Mouse (Mus musculus): ENCODE data around the gene Bpi. TPM values are rescaled to one million over a fixed set of nuclear protein-coding genes. Genes with fewer than 3 reads are reported as not detected.

Gene Bpi
- polyA plus RNA-seq (2015; fragmentation: Nextera tagmentation; extraction: Ambion mirVana): not detected in 2 replicates

DNA sequence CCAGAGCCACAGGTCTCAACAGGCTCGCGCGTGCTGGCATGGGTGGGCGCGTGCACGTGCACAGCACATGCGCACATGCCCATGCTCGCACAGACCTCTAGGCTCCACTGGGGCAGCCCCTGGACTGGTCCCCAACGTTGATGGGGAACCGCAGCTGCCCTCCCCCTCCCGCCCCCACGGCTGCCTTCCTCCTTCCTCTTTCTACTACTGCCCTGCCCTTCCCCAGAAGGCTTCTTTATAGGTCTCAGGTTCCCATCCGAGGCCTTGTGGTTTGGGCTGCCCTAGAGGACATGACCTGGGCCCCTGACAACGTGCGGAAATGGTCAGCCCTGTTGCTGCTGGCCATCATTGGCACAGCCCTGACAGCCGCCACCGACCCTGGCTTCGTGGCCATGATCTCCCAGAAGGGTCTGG lies at the start of gene Bpi:
Bpi (plus strand) TSS at position 90 of the 414 bp plus-strand sequence.
- peak; percentile 27; the same call in 1 of the 2 replicates for ATAC-seq (ENCODE audit: borderline replicate concordance, extremely low read depth, low FRiP score, low TSS enrichment)
- Histone ChIP-seq H3K27me3 (no peaks in the 10 kb centered on the region), H3K4me3 (no peak within 1 kb of the TSS), H3K27ac (0 out of 2 replicates have a peak within 1 kb of the TSS, but pooled peaks have one; percentile 24), H3K9ac (no peak within 1 kb of the TSS; the same call in none of the 2 replicates), H3K36me3 (no peaks in the 10 kb centered on the region), H3K4me1 (peaks cover 18% of the 10 kb centered on the region), H3K4me2 (peak within 1 kb of the TSS; percentile 28), H3K9me3 (no peaks in the 10 kb centered on the region)
- 54% methylated on average over 18 of the region's 18 CpGs for WGBS

DNA sequence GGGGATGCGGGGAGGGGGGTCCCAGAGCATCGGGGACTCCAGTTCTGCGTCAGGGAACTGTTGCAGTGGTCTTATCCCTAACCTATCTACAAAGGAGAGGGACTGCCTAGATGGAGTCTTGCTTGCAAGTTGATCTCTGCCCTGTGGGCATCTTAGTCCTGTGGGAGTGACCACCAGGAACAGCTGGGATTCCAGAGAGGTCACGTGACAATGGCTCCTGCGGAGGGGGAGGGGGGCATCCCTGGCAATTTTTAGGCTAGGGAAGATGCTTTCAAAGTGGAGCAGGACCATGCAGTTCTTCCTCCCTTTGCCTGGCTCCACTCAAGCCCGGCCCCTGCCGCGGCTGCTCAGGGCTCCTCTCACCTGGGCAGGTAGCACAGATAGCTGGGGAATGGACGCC lies 48.1 kb upstream of the Bpi start:
- no peak overlapping the region for H3K9ac ChIP-seq
- ATAC-seq (ENCODE audit: borderline replicate concordance, extremely low read depth, low FRiP score, low TSS enrichment): no peak
- H3K4me3 ChIP-seq: no peak overlapping the region
- no peaks in the 10 kb centered on the region for H3K27me3 ChIP-seq
- no peaks in the 10 kb centered on the region for H3K36me3 ChIP-seq
- H3K4me2 ChIP-seq: no peak overlapping the region
- H3K4me1 ChIP-seq: peaks cover 23% of the 10 kb centered on the region
- 59% methylated on average over 9 of the region's 9 CpGs for WGBS
- H3K9me3 ChIP-seq: no peaks in the 10 kb centered on the region
- H3K27ac ChIP-seq: no peak overlapping the region

DNA sequence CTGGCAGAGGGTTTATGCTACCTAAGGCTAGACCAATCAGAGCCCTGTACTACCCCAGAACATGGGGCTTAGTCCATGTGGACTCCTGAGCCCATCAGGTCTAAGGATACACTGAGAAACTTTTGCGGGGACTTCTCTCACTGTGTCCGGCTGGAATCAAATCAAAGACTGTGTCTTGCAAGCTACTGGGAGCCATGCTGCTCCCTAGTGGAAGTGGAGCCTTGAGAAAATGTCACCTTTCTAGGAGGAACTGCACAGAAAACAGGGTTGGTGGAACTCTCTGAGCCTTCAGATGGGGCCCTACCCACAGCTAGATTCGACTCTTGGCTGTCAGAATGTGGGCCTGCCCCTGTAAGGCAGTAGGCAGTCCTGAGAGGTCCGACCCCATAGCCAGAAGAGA lies 47.4 kb upstream of the Bpi start:
- ATAC-seq (ENCODE audit: borderline replicate concordance, extremely low read depth, low FRiP score, low TSS enrichment): no peak
- Histone ChIP-seq H3K36me3 (no peaks in the 10 kb centered on the region), H3K27ac (no peak overlapping the region), H3K4me2 (no peak overlapping the region), H3K9ac (no peak overlapping the region), H3K4me3 (no peak overlapping the region), H3K4me1 (peaks cover 31% of the 10 kb centered on the region), H3K9me3 (no peaks in the 10 kb centered on the region), H3K27me3 (no peaks in the 10 kb centered on the region)
- 43% methylated on average over 4 of the region's 4 CpGs for WGBS

DNA sequence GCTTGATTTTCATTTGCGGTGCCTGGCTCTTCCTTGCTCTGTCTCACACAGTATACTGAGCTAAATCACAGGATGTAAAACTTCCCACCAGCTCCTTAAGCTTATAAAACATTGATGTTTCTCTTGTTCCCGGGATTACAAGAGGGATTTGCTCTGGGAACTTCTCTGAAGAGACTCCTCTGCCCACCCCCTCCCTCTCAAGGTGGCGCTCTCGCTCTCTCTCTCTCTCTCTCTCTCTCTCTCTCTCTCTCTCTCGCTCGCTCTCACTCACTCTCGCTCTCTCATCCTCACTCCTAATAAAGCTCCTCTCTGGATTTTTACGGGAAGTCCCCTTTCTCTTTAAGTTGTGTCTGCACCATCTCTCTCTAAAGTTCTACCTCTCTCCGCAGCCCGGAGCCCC lies 46.9 kb upstream of the Bpi start:
- no peak overlapping the region for H3K4me3 ChIP-seq
- WGBS: 29% methylated on average over 10 of the region's 10 CpGs
- no peaks in the 10 kb centered on the region for H3K36me3 ChIP-seq
- H3K27ac ChIP-seq: no peak overlapping the region
- H3K4me2 ChIP-seq: no peak overlapping the region; the same call in 1 of the 2 replicates
- H3K9me3 ChIP-seq: no peaks in the 10 kb centered on the region
- ATAC-seq (ENCODE audit: borderline replicate concordance, extremely low read depth, low FRiP score, low TSS enrichment): no peak
- H3K9ac ChIP-seq: 0 out of 2 replicates have a peak overlapping the region, but pooled peaks have one; percentile 28
- H3K27me3 ChIP-seq: no peaks in the 10 kb centered on the region
- H3K4me1 ChIP-seq: peaks cover 34% of the 10 kb centered on the region

DNA sequence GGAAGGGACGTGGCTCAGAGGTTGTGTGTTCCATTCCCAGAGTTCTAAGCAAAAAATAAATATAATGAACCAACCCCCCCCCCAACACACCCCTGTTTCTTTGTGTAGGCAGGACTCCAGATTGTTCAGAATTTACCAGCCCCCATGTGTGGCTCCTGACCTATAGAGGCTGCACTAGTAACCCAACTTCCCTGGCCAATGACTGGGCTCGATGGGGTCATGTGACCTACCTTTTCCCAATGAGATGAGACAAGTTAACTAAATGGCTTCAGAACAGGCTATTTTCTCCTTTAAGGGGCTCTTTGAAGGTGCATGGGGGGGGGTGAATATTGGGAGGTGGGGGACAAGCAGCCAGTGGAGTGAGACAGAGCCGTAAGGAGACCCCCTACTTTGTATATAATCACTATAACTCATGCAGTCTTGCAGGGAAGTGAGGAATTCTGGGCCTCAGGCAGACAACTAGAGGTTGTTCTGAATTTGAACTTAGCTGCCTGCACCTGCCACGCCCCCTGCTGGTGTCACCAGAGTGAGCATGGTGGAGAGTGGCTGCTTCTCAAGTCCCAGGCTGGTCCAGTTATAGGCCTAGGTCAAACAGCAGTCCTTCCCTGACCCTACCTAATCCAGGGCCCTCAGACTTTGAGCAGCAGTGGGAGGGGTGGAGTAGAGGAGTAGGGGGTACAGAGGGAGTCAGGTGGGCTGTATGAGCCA lies 46.0 kb upstream of the Bpi start:
- Histone ChIP-seq H3K27me3 (no peaks in the 10 kb centered on the region), H3K36me3 (no peaks in the 10 kb centered on the region), H3K27ac (no peak overlapping the region), H3K4me3 (no peak overlapping the region), H3K4me2 (no peak overlapping the region), H3K4me1 (peaks cover 39% of the 10 kb centered on the region), H3K9ac (peak overlapping the region; percentile 28; the same call in 1 of the 2 replicates), H3K9me3 (no peaks in the 10 kb centered on the region)
- ATAC-seq (ENCODE audit: borderline replicate concordance, extremely low read depth, low FRiP score, low TSS enrichment): no peak
- 66% methylated on average over 4 of the region's 4 CpGs for WGBS

DNA sequence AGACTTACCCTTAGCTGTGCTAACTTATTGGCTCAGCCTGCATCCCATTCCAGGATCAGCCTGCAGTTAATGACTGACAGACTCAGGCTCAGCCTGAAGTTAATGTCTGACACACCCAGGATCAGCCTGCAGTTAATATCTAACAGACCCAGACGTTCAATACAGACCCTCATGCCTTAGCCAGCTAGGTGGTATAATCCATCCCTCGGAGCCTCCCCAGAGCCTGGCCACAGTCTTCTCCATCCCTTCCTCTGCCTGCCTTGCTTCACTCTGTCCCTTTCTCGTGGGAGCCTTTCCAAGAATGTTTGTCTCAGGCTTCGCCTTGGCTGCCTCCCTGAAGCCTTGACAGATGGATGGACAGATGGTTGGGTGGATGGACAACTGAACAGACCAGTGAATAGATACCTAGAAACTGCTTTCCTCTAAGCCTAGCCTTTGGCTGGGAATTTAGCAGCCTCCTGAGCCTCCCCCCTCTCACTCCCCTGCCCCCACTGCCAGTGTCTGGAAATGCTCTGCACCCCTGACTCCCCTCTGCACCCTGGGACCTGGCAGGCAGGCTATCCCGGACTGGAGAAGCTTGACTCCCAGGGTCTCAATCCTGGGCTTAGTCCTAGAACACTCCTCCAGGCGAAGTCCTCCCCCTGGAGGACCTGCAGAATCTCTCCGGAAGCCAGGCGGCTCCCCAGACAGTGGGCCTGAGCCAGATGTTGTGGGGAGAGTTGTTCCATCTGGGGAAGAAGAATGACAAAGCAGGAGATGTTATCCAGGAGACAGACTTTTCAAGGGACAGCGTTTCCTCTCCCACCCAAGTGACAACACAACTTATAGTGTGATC lies 42.4 kb upstream of the Bpi start:
- no peak overlapping the region for H3K4me2 ChIP-seq
- H3K36me3 ChIP-seq: no peaks in the 10 kb centered on the region
- WGBS: 35% methylated on average over 9 of the region's 9 CpGs
- no peak overlapping the region for H3K9ac ChIP-seq
- ATAC-seq (ENCODE audit: borderline replicate concordance, extremely low read depth, low FRiP score, low TSS enrichment): peak; percentile 58; the same call in 1 of the 2 replicates
- H3K27ac ChIP-seq: peak overlapping the region; percentile 18; the same call in 1 of the 2 replicates
- no peak overlapping the region for H3K4me3 ChIP-seq
- no peaks in the 10 kb centered on the region for H3K9me3 ChIP-seq
- H3K4me1 ChIP-seq: peaks cover 26% of the 10 kb centered on the region
- no peaks in the 10 kb centered on the region for H3K27me3 ChIP-seq

DNA sequence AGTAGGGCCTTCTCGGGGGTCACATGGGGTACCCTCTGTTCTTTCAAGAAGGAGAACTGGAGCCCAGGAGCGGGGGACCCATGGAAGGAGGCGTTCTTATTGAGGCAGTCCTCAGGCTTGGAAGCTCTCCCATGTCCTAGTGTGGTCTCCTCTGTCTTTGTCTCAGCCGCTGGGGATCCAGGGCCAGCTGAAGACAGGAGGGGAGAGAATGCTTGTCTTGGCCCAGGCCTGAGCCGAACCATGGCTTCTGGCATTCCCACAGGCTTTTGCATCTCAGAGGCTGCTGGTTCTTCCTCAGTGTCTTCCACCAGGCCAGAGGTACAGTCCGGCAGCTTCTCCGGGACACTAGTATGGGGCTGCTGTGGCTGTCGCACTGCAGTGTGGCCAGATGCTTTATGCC lies 41.4 kb upstream of the Bpi start:
- 83% methylated on average over 7 of the region's 8 CpGs for WGBS
- Histone ChIP-seq H3K36me3 (no peaks in the 10 kb centered on the region), H3K27ac (peak overlapping the region; percentile 29; the same call in 1 of the 2 replicates), H3K4me3 (no peak overlapping the region), H3K9me3 (no peaks in the 10 kb centered on the region), H3K4me2 (no peak overlapping the region), H3K27me3 (no peaks in the 10 kb centered on the region), H3K9ac (no peak overlapping the region), H3K4me1 (peaks cover 21% of the 10 kb centered on the region)
- no peak for ATAC-seq (ENCODE audit: borderline replicate concordance, extremely low read depth, low FRiP score, low TSS enrichment)

DNA sequence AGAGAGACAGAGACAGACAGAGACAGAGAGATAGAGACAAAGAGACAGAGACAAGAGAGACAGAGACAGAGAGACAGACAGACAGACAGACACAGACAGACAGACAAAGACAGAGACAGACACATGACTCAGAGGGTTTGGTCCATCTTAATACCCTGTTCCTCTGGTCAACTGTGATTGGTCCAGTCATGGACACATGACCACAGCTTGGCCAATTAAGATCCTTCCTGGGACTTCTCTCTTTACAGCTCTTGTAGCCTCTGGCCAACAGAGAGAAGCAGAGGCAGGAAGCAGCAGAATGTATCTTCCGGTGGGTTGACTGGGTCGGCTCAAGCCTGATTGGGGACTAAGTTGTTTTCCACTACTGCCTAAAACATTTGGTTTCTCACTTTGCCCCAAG lies 38.3 kb upstream of the Bpi start:
- ATAC-seq (ENCODE audit: borderline replicate concordance, extremely low read depth, low FRiP score, low TSS enrichment): no peak
- Histone ChIP-seq H3K36me3 (no peaks in the 10 kb centered on the region), H3K27ac (no peak overlapping the region), H3K9me3 (no peaks in the 10 kb centered on the region), H3K9ac (no peak overlapping the region), H3K4me2 (no peak overlapping the region), H3K4me1 (peaks cover 29% of the 10 kb centered on the region), H3K27me3 (no peaks in the 10 kb centered on the region), H3K4me3 (no peak overlapping the region)
- WGBS: 81% methylated on average over 2 of the region's 2 CpGs

DNA sequence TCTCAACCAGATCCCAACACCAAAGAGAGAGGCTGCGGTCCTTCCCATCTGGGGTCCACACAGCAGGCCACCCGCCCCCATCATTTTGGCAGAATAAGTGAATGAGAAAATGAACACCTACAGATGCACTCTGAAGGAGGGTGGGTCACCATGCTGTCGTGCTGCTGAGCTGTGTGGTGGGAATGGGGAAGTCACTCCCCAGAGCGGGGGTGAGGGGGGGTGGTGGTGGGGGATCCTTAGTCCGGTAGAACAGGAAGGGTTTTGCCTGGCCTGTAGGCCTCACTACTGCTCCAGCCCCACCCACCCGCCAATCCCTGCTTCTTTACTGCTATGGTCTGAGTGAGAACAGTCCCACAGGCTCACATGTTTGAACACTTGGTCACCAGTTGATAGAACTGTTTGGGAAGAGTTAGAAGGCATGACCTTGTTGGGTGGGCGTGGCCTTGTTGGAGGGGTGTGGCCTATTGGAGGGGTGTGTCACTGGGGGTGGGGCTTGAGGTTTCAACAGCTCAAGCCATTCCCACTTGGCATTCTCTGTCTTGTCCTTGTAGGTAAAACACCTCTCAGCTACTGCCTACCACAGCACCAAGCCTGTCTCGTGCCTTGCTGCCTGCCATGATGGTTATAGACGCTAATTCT lies 36.3 kb upstream of the Bpi start:
- H3K27ac ChIP-seq: no peak overlapping the region
- H3K9ac ChIP-seq: no peak overlapping the region
- H3K4me3 ChIP-seq: no peak overlapping the region
- ATAC-seq (ENCODE audit: borderline replicate concordance, extremely low read depth, low FRiP score, low TSS enrichment): no peak; the same call in 1 of the 2 replicates
- peaks cover 12% of the 10 kb centered on the region for H3K4me1 ChIP-seq
- 84% methylated on average over 9 of the region's 9 CpGs for WGBS
- no peak overlapping the region for H3K4me2 ChIP-seq
- no peaks in the 10 kb centered on the region for H3K36me3 ChIP-seq
- no peaks in the 10 kb centered on the region for H3K27me3 ChIP-seq
- H3K9me3 ChIP-seq: no peaks in the 10 kb centered on the region

DNA sequence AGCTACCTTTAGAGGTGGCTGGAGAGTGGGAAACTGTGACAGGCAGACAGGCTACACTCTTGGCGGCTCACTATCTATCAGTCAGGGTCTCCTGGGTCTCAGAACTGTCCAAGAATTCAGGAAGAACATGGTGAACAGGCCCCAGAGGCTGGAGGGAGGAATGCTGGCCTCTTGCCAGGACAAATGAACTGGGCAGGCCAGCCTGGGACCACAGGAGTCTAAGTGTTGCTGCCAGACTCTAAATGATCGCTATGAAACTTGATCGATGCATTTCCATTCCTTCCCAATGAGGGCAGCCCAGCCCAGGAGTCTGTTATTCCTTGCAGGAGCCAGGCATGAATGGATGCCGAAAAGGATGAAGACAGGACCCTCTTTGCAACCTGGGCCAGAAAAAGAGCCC lies 35.2 kb upstream of the Bpi start:
- Histone ChIP-seq H3K36me3 (no peaks in the 10 kb centered on the region), H3K27ac (no peak overlapping the region), H3K4me1 (peaks cover 13% of the 10 kb centered on the region), H3K27me3 (no peaks in the 10 kb centered on the region), H3K9me3 (no peaks in the 10 kb centered on the region), H3K4me3 (no peak overlapping the region), H3K4me2 (no peak overlapping the region), H3K9ac (no peak overlapping the region)
- whole genome bisulfite sequencing: 22% methylated on average over 4 of the region's 4 CpGs
- ATAC-seq (ENCODE audit: borderline replicate concordance, extremely low read depth, low FRiP score, low TSS enrichment): 0 out of 2 replicates have a peak, but pooled peaks have one; percentile 31

DNA sequence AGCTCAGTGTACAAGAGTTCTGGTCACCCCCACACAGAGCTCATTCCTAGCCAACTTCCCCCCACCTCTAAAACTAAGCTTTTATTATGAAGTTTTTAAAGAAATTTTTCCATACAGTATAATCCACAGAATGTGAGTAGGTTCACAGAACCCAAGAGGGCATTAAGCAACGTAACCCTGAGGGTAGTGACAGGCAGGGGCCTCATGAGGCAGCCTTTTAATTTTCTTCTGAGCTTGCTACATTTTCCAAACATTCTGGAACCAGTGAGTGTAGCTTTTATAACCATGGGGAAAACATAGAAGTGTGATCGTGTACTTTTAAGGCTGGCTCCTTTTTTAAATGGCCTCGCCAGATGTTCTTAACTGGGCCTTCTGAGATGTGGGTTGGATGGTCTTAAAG lies 34.4 kb upstream of the Bpi start:
- Histone ChIP-seq H3K9me3 (no peaks in the 10 kb centered on the region), H3K4me2 (no peak overlapping the region), H3K27ac (no peak overlapping the region), H3K27me3 (no peaks in the 10 kb centered on the region), H3K4me3 (no peak overlapping the region), H3K36me3 (no peaks in the 10 kb centered on the region), H3K9ac (no peak overlapping the region), H3K4me1 (peaks cover 20% of the 10 kb centered on the region)
- no peak for ATAC-seq (ENCODE audit: borderline replicate concordance, extremely low read depth, low FRiP score, low TSS enrichment)
- 61% methylated on average over 3 of the region's 3 CpGs for WGBS

Data from lung, embryonic 15.5 days (tissue).